Mouse (Mus musculus) testis, adult 2 months (tissue): ENCODE measurements around the gene Hoxc13.

Experiments
- CTCF ChIP-seq: fragments of 200-500 bp; IDR thresholded peaks from 2 replicates; pipeline ENCODE4 v1.5.1; 2012; ENCODE audit warnings: low read depth, mild to moderate bottlenecking, inconsistent platforms, low read length, moderate library complexity; ENCODE audit not compliant: control insufficient read depth, insufficient read depth, insufficient replicate concordance
- POLR2A ChIP-seq: fragments of 200-500 bp; IDR thresholded peaks from 2 replicates; pipeline ENCODE4 v1.6.1; 2012; ENCODE audit warnings: low read depth, mild to moderate bottlenecking, inconsistent platforms, low read length, moderate library complexity; ENCODE audit not compliant: control insufficient read depth

- no peak for TF ChIP-seq CTCF
- no peak for TF ChIP-seq POLR2A
Observed at GRCm38 (mm10) chr15:102970740-102971139, 49.8 kb downstream of the Hoxc13 start.
